In genomic region chr2:115996438-115996837, GRCm38 (mm10) we compare ENCODE assay signal across 23 mouse cellular contexts.
DNase-seq lines count a peak whose midpoint lies in the region; ATAC-seq and TF ChIP-seq lines count a peak whose summit lies in the region.
"Had no signal": no experiment of that assay in that cellular context is flagged by ENCODE, and none has a peak within 500 bp of the region (broad histone marks: within the 10 kb centered on the region; RNA-seq: fewer than 3 reads in every experiment).

No protein-coding gene starts in this region.

- no peak for TF ChIP-seq CTCF in brain, embryonic 14.5 days (IDR thresholded peaks at IDR 0.05; ENCODE audit: borderline replicate concordance, extremely low read depth, insufficient read depth, insufficient read length)

- H3K4me3 ChIP-seq in forebrain, embryonic 11.5 days (ENCODE audit: low read depth, low read length) = no peak overlapping the region
- H3K4me3 ChIP-seq in forebrain, embryonic 13.5 days = no peak overlapping the region
- no peak overlapping the region for H3K4me3 ChIP-seq in forebrain, embryonic 12.5 days (replicated peaks)
- H3K4me3 ChIP-seq in forebrain, embryonic 10.5 days = no peak overlapping the region
- no peak overlapping the region for H3K4me3 ChIP-seq in forebrain, embryonic 14.5 days (ENCODE audit: low read depth, low read length)
- H3K4me3 ChIP-seq in forebrain, embryonic 16.5 days (replicated peaks; ENCODE audit: low read length) = no peak overlapping the region

- H3K9me3 ChIP-seq in forebrain, embryonic 11.5 days (ENCODE audit: control insufficient read depth, low read length) = no peaks in the 10 kb centered on the region
- no peaks in the 10 kb centered on the region for H3K9me3 ChIP-seq in forebrain, embryonic 13.5 days (replicated peaks)
- no peaks in the 10 kb centered on the region for H3K9me3 ChIP-seq in forebrain, embryonic 12.5 days
- no peaks in the 10 kb centered on the region for H3K9me3 ChIP-seq in forebrain, embryonic 10.5 days
- no peaks in the 10 kb centered on the region for H3K9me3 ChIP-seq in forebrain, embryonic 14.5 days (replicated peaks; ENCODE audit: control insufficient read depth, low read length)
- H3K9me3 ChIP-seq in forebrain, embryonic 16.5 days (ENCODE audit: control insufficient read depth, low read length) = no peaks in the 10 kb centered on the region

- ATAC-seq in forebrain, embryonic 11.5 days (replicated peaks; ENCODE audit: low FRiP score) = peak; percentile 67
- no peak; the same call in 1 of the 2 replicates for ATAC-seq in forebrain, embryonic 13.5 days
- peak; percentile 39; the same call in 1 of the 2 replicates for ATAC-seq in forebrain, embryonic 12.5 days (ENCODE audit: low FRiP score)
- ATAC-seq in forebrain, embryonic 14.5 days = no peak
- ATAC-seq in forebrain, embryonic 16.5 days = no peak
- ATAC-seq: activated CD4-positive, CD25-positive, alpha-beta regulatory T cell, adult 4 months; CD4-positive, CD25-positive, alpha-beta regulatory T cell, adult 4 months; Patski had no signal

- 29% methylated on average over 2 of the region's 2 CpGs for WGBS in forebrain, embryonic 11.5 days
- WGBS in forebrain, embryonic 13.5 days = 8% methylated on average over 2 of the region's 2 CpGs
- WGBS in forebrain, embryonic 12.5 days = 12% methylated on average over 2 of the region's 2 CpGs
- WGBS in forebrain, embryonic 10.5 days = 34% methylated on average over 2 of the region's 2 CpGs
- 7% methylated on average over 2 of the region's 2 CpGs for WGBS in forebrain, embryonic 14.5 days
- WGBS in forebrain, embryonic 16.5 days = 8% methylated on average over 2 of the region's 2 CpGs

- no peak overlapping the region for H3K27ac ChIP-seq in forebrain, embryonic 11.5 days (ENCODE audit: low read depth, low read length)
- no peak overlapping the region for H3K27ac ChIP-seq in forebrain, embryonic 13.5 days
- no peak overlapping the region for H3K27ac ChIP-seq in forebrain, embryonic 12.5 days
- H3K27ac ChIP-seq in forebrain, embryonic 10.5 days = no peak overlapping the region
- no peak overlapping the region for H3K27ac ChIP-seq in forebrain, embryonic 14.5 days (ENCODE audit: low read depth, low read length)
- H3K27ac ChIP-seq in forebrain, embryonic 16.5 days (ENCODE audit: low read length) = no peak overlapping the region

- no peak overlapping the region for H3K4me2 ChIP-seq in forebrain, embryonic 11.5 days (ENCODE audit: low read depth, low read length, severe bottlenecking)
- no peak overlapping the region for H3K4me2 ChIP-seq in forebrain, embryonic 13.5 days
- no peak overlapping the region for H3K4me2 ChIP-seq in forebrain, embryonic 12.5 days
- no peak overlapping the region for H3K4me2 ChIP-seq in forebrain, embryonic 14.5 days (ENCODE audit: low read length)
- H3K4me2 ChIP-seq in forebrain, embryonic 16.5 days (ENCODE audit: low read length) = no peak overlapping the region

- H3K9ac ChIP-seq in forebrain, embryonic 11.5 days (ENCODE audit: low read length) = no peak overlapping the region
- H3K9ac ChIP-seq in forebrain, embryonic 13.5 days = no peak overlapping the region
- H3K9ac ChIP-seq in forebrain, embryonic 12.5 days = no peak overlapping the region
- no peak overlapping the region for H3K9ac ChIP-seq in forebrain, embryonic 14.5 days (ENCODE audit: low read length)
- no peak overlapping the region for H3K9ac ChIP-seq in forebrain, embryonic 16.5 days (replicated peaks; ENCODE audit: low read depth, low read length)

- H3K4me1 ChIP-seq in forebrain, embryonic 11.5 days (replicated peaks; ENCODE audit: control insufficient read depth, insufficient read depth, low read length) = peaks cover 14% of the 10 kb centered on the region
- H3K4me1 ChIP-seq in forebrain, embryonic 13.5 days = peaks cover 72% of the 10 kb centered on the region
- H3K4me1 ChIP-seq in forebrain, embryonic 12.5 days = peaks cover 44% of the 10 kb centered on the region
- H3K4me1 ChIP-seq in forebrain, embryonic 10.5 days = peaks cover 67% of the 10 kb centered on the region
- H3K4me1 ChIP-seq in forebrain, embryonic 14.5 days (ENCODE audit: control insufficient read depth, insufficient read depth, low read length) = peaks cover 44% of the 10 kb centered on the region
- peaks cover 53% of the 10 kb centered on the region for H3K4me1 ChIP-seq in forebrain, embryonic 16.5 days (replicated peaks; ENCODE audit: control insufficient read depth, insufficient read depth, low read length)

- H3K36me3 ChIP-seq in forebrain, embryonic 11.5 days (ENCODE audit: control insufficient read depth, insufficient read depth, low read length) = no peaks in the 10 kb centered on the region
- peaks cover 25% of the 10 kb centered on the region for H3K36me3 ChIP-seq in forebrain, embryonic 13.5 days (ENCODE audit: poor library complexity, severe bottlenecking)
- H3K36me3 ChIP-seq in forebrain, embryonic 12.5 days (replicated peaks) = peaks cover 5% of the 10 kb centered on the region; the same call in 1 of the 2 replicates
- peaks cover 19% of the 10 kb centered on the region for H3K36me3 ChIP-seq in forebrain, embryonic 10.5 days (replicated peaks)
- peaks cover 14% of the 10 kb centered on the region; the same call in 1 of the 2 replicates for H3K36me3 ChIP-seq in forebrain, embryonic 14.5 days (ENCODE audit: control insufficient read depth, insufficient read depth, low read length)
- H3K36me3 ChIP-seq in forebrain, embryonic 16.5 days (ENCODE audit: control insufficient read depth, insufficient read depth) = peaks cover 2% of the 10 kb centered on the region; the same call in 1 of the 2 replicates
- H3K36me3 ChIP-seq: G1E had no signal

- no peak for DNase-seq in forebrain, embryonic 11.5 days (ENCODE audit: low spot score)
- no peak for DNase-seq in forebrain, embryonic 10.5 days (ENCODE audit: extremely low spot score, low spot score)
- peak; percentile 46 for DNase-seq in forebrain, embryonic 14.5 days (ENCODE audit: low spot score)
- peak; percentile 75 for DNase-seq in brain, embryonic 14.5 days (ENCODE audit: low read depth)
- no peak for DNase-seq in embryo, embryonic 9.5 days (ENCODE audit: extremely low spot score)
- DNase-seq: adrenal gland, adult 2 months; adrenal gland, adult 8-10 months; adrenal gland, postnatal 10 days; adrenal gland, postnatal 14 days; adrenal gland, postnatal 25 days; adrenal gland, postnatal 36 days; B cell, adult 2 months; cerebellum, adult 11 months; cerebellum, adult 11-12 months; cerebellum, adult 18-20 months had no signal

- H3K27me3 ChIP-seq in forebrain, embryonic 11.5 days (ENCODE audit: control insufficient read depth, insufficient read depth, low read length) = no peaks in the 10 kb centered on the region
- no peaks in the 10 kb centered on the region for H3K27me3 ChIP-seq in forebrain, embryonic 13.5 days
- H3K27me3 ChIP-seq in forebrain, embryonic 12.5 days = peaks cover 10% of the 10 kb centered on the region
- peaks cover 74% of the 10 kb centered on the region for H3K27me3 ChIP-seq in forebrain, embryonic 10.5 days (ENCODE audit: poor library complexity, severe bottlenecking)
- H3K27me3 ChIP-seq in forebrain, embryonic 14.5 days (replicated peaks; ENCODE audit: control insufficient read depth, insufficient read depth, low read length) = no peaks in the 10 kb centered on the region
- no peaks in the 10 kb centered on the region for H3K27me3 ChIP-seq in forebrain, embryonic 16.5 days (replicated peaks; ENCODE audit: control insufficient read depth, insufficient read depth, low read length)
- H3K27me3 ChIP-seq: CH12.LX, Patski had no signal

- no peak for TF ChIP-seq POLR2A in brain, embryonic 14.5 days (IDR thresholded peaks at IDR 0.05; ENCODE audit: borderline replicate concordance, extremely low read depth, insufficient read depth, insufficient read length, poor library complexity, severe bottlenecking)

Comparison
In these comparisons a context has a peak if more than half of its experiments do, and no peak if none do; other contexts are left out.
1. ATAC-seq: peak in forebrain, embryonic 11.5 days (single experiment) and forebrain, embryonic 12.5 days (single experiment); none in forebrain, embryonic 13.5 days (single experiment), forebrain, embryonic 14.5 days (single experiment) and forebrain, embryonic 16.5 days (single experiment).
2. DNase-seq: peak in forebrain, embryonic 14.5 days (single experiment) and brain, embryonic 14.5 days (single experiment); none in forebrain, embryonic 11.5 days (single experiment), forebrain, embryonic 10.5 days (single experiment) and embryo, embryonic 9.5 days (single experiment).